Mouse (Mus musculus): ENCODE results near the gene Herpud2.

GRCm38 (mm10) chr9:25132920-25133319 is 18.7 kb downstream of the Herpud2 start:
- TF ChIP-seq CTCF (IDR thresholded peaks at IDR 0.05; ENCODE audit: extremely low read depth, insufficient read depth, insufficient read length, insufficient replicate concordance) (no peak), POLR2A (IDR thresholded peaks at IDR 0.05; ENCODE audit: low read depth, low read length) (no peak)

Measured in spleen, adult 2 months (tissue).